Mouse (Mus musculus) megakaryocyte, embryonic 14.5 days (primary cell): ENCODE results near the gene Ccser1.

Experiments used
- FLI1 ChIP-seq: IDR thresholded peaks from 2 replicates; pipeline ENCODE4 v1.6.1; 2012; ENCODE audit warnings: low read length, inconsistent platforms, mixed read lengths
- GATA1 ChIP-seq: IDR thresholded peaks from 3 replicates; pipeline ENCODE4 v1.6.1; 2012; ENCODE audit warnings: mixed read lengths, low read length, inconsistent platforms, borderline replicate concordance

DNA sequence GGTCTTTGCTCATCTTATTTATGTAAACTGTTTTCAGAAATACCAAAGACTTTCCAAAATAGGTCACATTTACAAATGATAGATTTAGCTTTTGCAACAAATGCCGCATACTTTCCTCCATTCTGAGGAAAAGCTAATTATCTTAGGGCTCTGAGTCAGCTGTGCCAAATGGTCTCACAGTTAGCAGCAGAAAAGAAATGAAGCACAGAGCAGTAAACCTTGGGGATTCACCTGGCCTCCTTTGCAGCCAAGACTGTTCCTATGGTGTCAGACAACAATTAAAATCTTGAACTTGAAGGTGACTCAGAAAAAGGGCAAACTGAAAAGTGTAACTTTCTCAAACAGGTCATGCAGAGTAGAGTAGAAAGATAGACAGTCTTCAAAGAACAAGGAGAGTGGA lies 759.1 kb downstream of the Ccser1 start:
- TF ChIP-seq GATA1 (no peak), FLI1 (no peak)
